Mouse (Mus musculus): ENCODE results near the gene Tmem270. TPM values are rescaled to one million over a fixed set of nuclear protein-coding genes. Genes with fewer than 3 reads are reported as not detected.

The Tmem270 gene
- polyA plus RNA-seq, 1 experiment, result not detected

DNA sequence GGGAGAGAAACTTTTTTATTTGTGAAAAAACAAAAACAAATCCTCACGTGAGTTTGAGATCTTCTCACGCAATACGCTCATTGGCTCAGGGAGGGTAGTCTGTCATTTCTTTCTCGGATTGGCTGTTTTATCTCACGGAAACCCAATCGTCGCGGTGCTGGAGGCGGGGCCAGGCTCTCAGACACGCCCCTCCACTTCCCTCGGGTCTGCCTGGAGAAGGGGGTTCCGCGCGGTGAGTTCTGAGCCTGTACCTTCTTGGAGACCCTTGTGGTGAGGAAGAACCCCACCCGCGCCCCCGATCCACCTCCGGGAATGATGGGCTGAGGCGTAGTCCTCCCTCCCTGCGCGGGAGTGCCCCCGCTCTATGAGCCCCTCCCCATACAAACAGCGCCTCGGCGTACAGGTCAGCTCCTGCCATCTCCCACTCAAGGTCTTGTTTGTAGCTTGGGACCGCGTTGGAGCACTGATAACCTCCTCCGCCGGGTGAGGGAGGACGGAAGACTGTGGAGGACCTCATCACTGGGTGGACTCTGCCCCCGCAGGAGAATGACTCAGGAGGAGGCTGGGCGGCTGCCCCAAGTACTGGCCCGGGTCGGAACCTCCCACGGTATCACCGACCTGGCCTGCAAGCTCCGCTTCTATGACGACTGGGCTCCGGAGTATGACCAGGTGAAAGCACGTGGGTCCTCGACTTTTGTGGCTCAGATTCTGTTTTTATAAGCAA, 25.8 kb upstream of the Tmem270 start, which contains the start of gene Mettl27:
Gene Mettl27, plus strand, starts transcription at position 190 of the 724 bp plus-strand sequence.
- H3K9me3 ChIP-seq, result no peaks in the 10 kb centered on the region
- no peak for TF ChIP-seq FLI1 (IDR thresholded peaks at IDR 0.05; ENCODE audit: low read length)
- TF ChIP-seq GATA1 (IDR thresholded peaks at IDR 0.05; ENCODE audit: borderline replicate concordance, low read length), result no peak
- H3K4me3 ChIP-seq (replicated peaks), result peak within 1 kb of the TSS; percentile 93
- H3K36me3 ChIP-seq (replicated peaks; ENCODE audit: low read length), result peaks cover 39% of the 10 kb centered on the region
- peaks cover 59% of the 10 kb centered on the region for H3K4me1 ChIP-seq
- H3K27me3 ChIP-seq (replicated peaks), result peaks cover 2% of the 10 kb centered on the region

DNA sequence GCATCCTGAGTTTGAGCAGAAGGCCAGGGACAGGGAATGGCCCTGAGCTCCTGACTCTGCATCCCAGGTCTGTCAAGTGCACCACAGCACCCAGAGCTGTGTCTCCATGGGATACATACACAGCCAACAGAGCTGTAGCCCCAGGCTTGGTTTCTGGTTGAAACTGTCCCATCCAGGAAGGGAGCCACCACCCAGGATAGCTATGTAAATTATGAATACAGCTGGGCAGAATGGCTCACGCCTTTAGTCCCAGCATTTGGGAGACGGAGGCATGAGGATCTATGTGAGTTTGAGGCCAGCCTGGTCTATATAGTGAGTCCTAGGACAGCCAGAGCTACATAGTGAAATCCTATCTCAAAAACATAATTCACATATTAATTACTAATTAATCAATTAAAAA, 23.5 kb upstream of the Tmem270 start:
- peaks cover 41% of the 10 kb centered on the region for H3K4me1 ChIP-seq
- no peak overlapping the region for H3K4me3 ChIP-seq (replicated peaks)
- H3K36me3 ChIP-seq (replicated peaks; ENCODE audit: low read length), result peaks cover 17% of the 10 kb centered on the region
- peaks cover 14% of the 10 kb centered on the region for H3K27me3 ChIP-seq (replicated peaks)
- TF ChIP-seq FLI1 (IDR thresholded peaks at IDR 0.05; ENCODE audit: low read length), result no peak
- TF ChIP-seq GATA1 (IDR thresholded peaks at IDR 0.05; ENCODE audit: borderline replicate concordance, low read length), result no peak
- no peaks in the 10 kb centered on the region for H3K9me3 ChIP-seq

DNA sequence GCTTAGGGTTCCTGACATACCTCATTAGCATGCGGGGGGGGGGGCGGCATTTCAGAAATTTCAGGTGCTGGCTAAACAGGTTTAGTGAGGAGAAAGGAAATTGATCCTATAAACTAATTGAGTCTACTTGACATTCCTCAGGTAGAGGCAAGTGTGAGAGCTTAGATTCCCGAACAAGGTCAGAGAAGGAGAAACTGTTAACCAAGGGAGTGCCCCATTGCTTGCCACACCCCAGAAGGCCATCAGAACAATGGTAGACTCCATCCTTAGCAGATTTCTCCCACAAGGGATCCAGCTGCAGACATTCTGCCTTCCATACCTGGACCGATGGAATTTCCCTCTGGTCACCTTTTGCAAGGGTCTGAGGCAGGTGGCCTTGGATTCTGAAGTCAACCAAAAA, 20.2 kb upstream of the Tmem270 start:
- H3K4me3 ChIP-seq (replicated peaks), result no peak overlapping the region
- peaks cover 23% of the 10 kb centered on the region for H3K4me1 ChIP-seq
- TF ChIP-seq FLI1 (IDR thresholded peaks at IDR 0.05; ENCODE audit: low read length) (no peak), GATA1 (IDR thresholded peaks at IDR 0.05; ENCODE audit: borderline replicate concordance, low read length) (no peak)
- H3K36me3 ChIP-seq (replicated peaks; ENCODE audit: low read length), result no peaks in the 10 kb centered on the region
- H3K9me3 ChIP-seq, result no peaks in the 10 kb centered on the region
- peaks cover 32% of the 10 kb centered on the region for H3K27me3 ChIP-seq (replicated peaks)

DNA sequence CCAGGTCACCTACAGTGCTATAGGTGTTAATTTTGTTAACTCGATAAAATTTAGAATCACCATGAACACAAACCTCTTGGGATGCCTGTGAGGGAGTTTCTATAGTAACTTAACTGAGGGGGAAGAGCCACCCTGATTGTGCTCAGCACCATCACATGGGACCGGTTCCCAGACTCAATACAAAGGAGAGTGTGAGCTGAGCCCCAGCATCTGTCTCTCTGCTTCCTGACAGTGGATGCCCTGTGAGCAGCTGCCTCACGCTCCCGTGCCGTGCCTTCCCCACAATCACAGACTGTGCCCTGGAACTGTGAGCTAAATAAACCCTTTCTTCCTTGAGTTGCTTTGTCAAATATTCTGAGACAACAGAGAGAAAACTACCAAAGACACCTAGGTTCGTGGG, 16.6 kb upstream of the Tmem270 start:
- Histone ChIP-seq H3K4me3 (replicated peaks) (no peak overlapping the region), H3K27me3 (replicated peaks) (peaks cover 45% of the 10 kb centered on the region), H3K36me3 (replicated peaks; ENCODE audit: low read length) (no peaks in the 10 kb centered on the region), H3K9me3 (no peaks in the 10 kb centered on the region; the same call in 1 of the 2 replicates), H3K4me1 (peaks cover 24% of the 10 kb centered on the region)
- no peak for TF ChIP-seq GATA1 (IDR thresholded peaks at IDR 0.05; ENCODE audit: borderline replicate concordance, low read length)
- TF ChIP-seq FLI1 (IDR thresholded peaks at IDR 0.05; ENCODE audit: low read length), result no peak

DNA sequence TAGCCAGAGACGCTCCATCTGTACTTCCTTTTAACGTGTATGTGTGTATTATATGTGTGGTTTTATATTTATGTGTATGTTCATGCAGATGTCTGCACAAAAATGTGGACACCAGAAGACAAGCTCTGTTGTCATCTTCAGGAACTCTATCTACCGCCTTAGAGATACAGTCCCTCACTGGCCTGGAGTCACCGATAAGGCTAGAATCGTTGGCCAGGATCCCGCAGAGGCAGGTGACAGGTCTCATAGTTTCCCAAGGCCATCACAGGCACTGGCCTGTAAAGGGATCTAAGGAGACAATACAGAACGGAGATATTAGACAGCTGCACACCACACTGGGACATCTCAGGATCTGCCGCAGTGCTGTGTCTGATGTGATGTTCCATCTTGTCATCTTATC, 14.6 kb upstream of the Tmem270 start:
- peaks cover 40% of the 10 kb centered on the region for H3K27me3 ChIP-seq (replicated peaks)
- TF ChIP-seq GATA1 (IDR thresholded peaks at IDR 0.05; ENCODE audit: borderline replicate concordance, low read length) (no peak), FLI1 (IDR thresholded peaks at IDR 0.05; ENCODE audit: low read length) (no peak)
- no peak overlapping the region for H3K4me3 ChIP-seq (replicated peaks)
- H3K36me3 ChIP-seq (replicated peaks; ENCODE audit: low read length), result no peaks in the 10 kb centered on the region
- H3K4me1 ChIP-seq, result peaks cover 26% of the 10 kb centered on the region
- H3K9me3 ChIP-seq, result peaks cover 17% of the 10 kb centered on the region

DNA sequence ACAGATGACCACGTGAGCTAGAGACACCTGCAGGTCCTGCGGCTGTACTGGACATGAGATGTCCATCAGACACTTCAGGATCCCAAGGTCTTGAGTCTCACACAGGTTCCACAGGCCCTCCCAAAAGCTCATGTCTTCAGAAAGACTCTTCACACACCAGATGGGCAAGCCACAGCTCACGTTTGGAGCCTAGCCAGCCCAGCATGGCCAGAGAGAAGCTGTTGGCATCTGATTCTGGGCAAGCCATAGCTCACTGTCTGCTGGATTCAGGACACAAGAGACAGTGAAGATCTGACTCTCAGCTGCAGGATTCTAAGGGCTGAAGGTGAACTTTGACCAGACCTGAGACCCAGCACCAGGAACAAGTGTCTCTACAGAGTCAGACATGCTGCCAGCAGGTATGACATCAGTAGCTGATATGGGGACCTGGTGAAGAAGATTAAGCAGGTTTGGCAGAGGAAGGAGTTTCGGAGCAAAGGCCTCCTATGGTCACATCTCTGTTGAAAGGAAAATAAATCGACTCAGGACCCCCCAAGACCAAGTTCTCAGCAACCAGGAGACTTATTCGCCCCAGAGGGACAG, 13.7 kb upstream of the Tmem270 start:
- TF ChIP-seq FLI1 (IDR thresholded peaks at IDR 0.05; ENCODE audit: low read length), result no peak
- no peak for TF ChIP-seq GATA1 (IDR thresholded peaks at IDR 0.05; ENCODE audit: borderline replicate concordance, low read length)
- no peaks in the 10 kb centered on the region for H3K36me3 ChIP-seq (replicated peaks; ENCODE audit: low read length)
- H3K9me3 ChIP-seq, result peaks cover 17% of the 10 kb centered on the region
- no peak overlapping the region for H3K4me3 ChIP-seq (replicated peaks)
- peaks cover 26% of the 10 kb centered on the region for H3K4me1 ChIP-seq
- H3K27me3 ChIP-seq (replicated peaks), result peaks cover 37% of the 10 kb centered on the region

DNA sequence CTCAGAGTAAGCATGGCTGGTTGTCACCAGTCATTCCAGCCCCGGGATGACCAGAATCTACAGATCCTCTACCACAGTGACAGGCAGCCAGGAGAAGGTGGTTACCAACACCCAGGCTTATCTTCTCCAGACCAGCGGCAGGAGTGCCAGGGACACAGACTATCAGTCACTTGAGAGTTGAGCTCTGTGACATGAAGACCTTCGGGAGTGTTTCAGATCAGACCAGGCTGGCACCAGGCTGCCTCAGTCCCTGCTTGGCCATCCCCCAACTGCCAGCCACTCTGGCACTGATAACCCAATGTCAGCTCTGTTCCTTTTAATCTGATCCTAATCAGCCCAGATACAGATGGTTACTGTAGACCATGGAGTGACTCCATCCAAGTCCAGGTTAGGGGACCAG, 12.6 kb upstream of the Tmem270 start:
- TF ChIP-seq FLI1 (IDR thresholded peaks at IDR 0.05; ENCODE audit: low read length) (no peak), GATA1 (IDR thresholded peaks at IDR 0.05; ENCODE audit: borderline replicate concordance, low read length) (no peak)
- Histone ChIP-seq H3K36me3 (replicated peaks; ENCODE audit: low read length) (no peaks in the 10 kb centered on the region), H3K9me3 (peaks cover 17% of the 10 kb centered on the region), H3K4me3 (replicated peaks) (no peak overlapping the region), H3K27me3 (replicated peaks) (peaks cover 34% of the 10 kb centered on the region), H3K4me1 (peaks cover 15% of the 10 kb centered on the region)

DNA sequence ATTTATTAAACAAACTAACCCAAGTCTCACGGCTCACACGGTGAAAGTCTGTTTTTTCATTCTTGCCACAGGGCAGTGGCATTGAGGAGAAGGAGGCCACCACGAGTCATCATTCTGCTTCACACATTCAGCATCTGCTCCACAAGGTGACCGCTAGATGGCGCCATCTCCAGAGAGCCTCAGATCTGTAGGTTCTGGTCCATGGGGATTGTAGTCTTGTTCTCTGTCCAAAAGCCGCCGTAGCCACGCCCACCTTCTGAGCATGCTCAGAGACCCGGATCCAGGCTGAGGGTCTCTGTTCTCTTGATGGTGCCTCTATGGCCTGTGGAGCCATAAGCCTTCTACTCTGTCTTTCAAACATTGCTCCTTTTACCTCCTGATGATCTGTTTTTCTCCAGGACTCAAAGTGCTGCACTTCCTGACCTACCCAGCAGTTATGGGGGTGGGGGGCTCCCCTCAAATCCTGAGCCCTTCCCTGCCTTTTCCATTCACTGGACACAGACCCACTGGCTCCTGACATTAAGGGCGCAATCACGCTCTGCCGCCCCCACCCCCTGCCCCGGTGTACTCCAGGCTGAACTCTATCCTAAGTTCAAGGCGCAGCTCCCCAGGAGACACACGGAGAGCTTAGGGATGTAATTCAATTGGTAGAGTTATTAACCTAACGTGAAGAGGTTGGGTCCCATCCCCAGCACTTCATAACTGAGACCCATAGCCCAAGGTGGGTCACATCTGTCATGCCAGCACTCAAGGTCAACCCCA, 11.7 kb upstream of the Tmem270 start:
- Histone ChIP-seq H3K27me3 (replicated peaks) (peaks cover 38% of the 10 kb centered on the region), H3K4me1 (peaks cover 22% of the 10 kb centered on the region), H3K36me3 (replicated peaks; ENCODE audit: low read length) (no peaks in the 10 kb centered on the region), H3K4me3 (replicated peaks) (no peak overlapping the region), H3K9me3 (peaks cover 17% of the 10 kb centered on the region)
- no peak for TF ChIP-seq FLI1 (IDR thresholded peaks at IDR 0.05; ENCODE audit: low read length)
- no peak for TF ChIP-seq GATA1 (IDR thresholded peaks at IDR 0.05; ENCODE audit: borderline replicate concordance, low read length)

DNA sequence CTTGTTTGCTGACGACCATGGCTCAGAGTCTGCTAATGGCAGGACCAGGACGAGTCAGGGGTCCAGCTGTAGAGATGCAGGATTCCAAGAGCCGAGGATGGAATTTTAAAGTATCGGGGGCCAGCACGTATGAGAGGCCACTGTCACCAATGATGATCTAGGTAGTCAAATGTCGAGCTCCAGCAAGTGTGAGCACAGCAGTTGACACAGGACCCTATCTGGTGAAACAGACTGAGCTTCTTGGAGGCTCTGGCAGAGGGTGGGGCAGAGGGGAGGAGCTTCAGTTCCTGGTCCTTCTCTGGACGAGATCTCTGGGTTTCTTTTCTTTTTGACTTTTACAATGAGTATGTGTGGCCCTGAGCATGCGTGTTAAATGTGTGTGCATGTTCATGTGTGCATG, 8.8 kb upstream of the Tmem270 start, which contains the start of gene Cldn13:
Gene Cldn13, minus strand, starts transcription at position 216 of the 400 bp plus-strand sequence.
- H3K4me1 ChIP-seq, result peaks cover 30% of the 10 kb centered on the region
- TF ChIP-seq GATA1 (IDR thresholded peaks at IDR 0.05; ENCODE audit: borderline replicate concordance, low read length) (no peak), FLI1 (IDR thresholded peaks at IDR 0.05; ENCODE audit: low read length) (no peak)
- no peaks in the 10 kb centered on the region for H3K36me3 ChIP-seq (replicated peaks; ENCODE audit: low read length)
- H3K4me3 ChIP-seq (replicated peaks), result no peak within 1 kb of the TSS
- H3K27me3 ChIP-seq (replicated peaks), result peaks cover 26% of the 10 kb centered on the region
- peaks cover 20% of the 10 kb centered on the region for H3K9me3 ChIP-seq
